Mouse (Mus musculus): ENCODE data around the gene Slco2a1.

DNA sequence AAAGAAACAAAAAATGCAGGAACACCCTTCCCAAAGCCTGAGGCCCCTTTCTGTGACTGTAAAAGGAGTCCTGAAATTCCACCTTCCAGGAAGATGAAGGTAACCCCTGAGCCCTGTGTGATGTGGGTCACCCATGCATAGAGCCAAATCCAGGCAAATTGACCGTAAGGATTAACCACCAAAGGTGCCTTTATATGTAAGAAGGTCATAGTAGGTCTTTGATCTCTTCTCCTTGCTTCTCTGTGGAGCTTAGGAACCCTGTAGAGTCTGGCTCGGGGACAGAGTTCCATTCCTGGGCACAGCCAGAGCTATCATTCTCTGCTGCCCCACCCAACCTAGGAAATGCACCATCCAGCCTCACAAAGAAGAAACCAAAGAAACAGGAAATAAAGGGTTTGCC, 100.1 kb downstream of the Slco2a1 start:
- TF ChIP-seq CTCF (IDR thresholded peaks at IDR 0.05; ENCODE audit: low read depth) (no peak), EP300 (IDR thresholded peaks at IDR 0.05; ENCODE audit: low read depth) (no peak)

Measured in heart, postnatal 0 days (tissue).